Mouse (Mus musculus): ENCODE measurements around the gene Pafah1b3. TPM values are rescaled to one million over a fixed set of nuclear protein-coding genes. Genes with fewer than 3 reads are reported as not detected.
"Not testable (repeated sequence)": the region's sequence is repeated elsewhere in the genome, so short reads cannot be mapped to it uniquely, and the experiment has no call there.

The Pafah1b3 gene
- total RNA-seq, 2 experiments from 2014 or later = 21.2 to 25.9 TPM

DNA sequence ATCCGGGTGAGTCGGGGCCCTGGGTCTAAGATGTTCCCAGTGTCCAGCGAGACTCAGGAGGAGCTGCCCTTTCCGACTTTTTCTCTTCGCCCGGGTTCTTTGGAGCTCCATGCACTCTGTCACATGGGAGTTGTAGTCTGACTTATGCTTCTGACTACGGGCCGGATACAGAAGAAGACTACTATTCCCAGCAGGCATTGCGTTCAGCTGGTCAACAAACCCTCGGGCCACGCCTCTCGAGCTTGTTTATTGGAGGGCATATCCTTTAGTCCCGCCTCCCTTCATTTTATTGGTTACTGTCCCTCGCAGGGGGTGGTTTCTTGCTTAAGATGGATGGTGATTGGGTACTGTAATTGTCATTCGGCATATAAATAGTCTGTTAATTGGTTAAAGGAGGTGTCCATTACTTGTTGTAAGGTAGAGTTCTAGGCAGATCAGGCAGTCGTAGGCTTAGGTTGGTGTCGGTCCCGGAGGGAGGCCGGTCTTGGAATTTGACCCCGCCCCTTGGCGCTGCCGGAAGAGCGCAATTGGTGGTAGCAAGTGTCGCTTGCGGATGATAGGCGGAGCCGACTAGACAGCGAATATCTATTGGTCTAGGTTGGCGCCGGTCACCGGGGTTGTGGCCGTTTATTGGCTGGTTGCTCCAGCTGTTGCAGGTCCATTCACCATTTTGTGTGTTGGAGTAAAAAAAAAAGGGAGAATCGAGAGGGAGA, 29.9 kb downstream of the Pafah1b3 start:
- peak; percentile 99 for DNase-seq

DNA sequence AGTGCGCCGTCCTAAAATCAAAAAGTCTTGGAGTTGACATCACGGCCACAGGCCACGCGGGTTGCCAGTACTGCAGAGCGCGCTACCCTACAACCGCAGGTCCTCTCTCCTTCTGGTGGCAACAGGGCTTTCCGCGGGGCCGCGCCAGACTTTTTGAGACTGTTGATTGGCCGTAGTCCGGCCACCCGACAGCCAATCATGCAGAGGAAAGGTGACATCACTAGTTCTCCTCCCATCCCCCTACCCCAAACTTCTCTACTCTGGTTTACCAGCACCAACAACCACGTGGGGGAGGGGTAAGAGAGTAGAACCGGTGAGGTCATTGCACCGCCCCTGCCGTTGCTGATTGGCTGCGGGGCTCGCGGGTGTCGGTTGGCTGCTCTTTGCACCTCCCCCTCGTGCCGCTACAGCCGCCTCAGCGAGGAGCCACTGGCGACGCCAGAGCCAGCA, 30.5 kb downstream of the Pafah1b3 start, which contains the start of gene Cic:
Gene Cic (plus strand): TSS at position 404 of the 450 bp plus-strand sequence.
- DNase-seq = peak; percentile 99

DNA sequence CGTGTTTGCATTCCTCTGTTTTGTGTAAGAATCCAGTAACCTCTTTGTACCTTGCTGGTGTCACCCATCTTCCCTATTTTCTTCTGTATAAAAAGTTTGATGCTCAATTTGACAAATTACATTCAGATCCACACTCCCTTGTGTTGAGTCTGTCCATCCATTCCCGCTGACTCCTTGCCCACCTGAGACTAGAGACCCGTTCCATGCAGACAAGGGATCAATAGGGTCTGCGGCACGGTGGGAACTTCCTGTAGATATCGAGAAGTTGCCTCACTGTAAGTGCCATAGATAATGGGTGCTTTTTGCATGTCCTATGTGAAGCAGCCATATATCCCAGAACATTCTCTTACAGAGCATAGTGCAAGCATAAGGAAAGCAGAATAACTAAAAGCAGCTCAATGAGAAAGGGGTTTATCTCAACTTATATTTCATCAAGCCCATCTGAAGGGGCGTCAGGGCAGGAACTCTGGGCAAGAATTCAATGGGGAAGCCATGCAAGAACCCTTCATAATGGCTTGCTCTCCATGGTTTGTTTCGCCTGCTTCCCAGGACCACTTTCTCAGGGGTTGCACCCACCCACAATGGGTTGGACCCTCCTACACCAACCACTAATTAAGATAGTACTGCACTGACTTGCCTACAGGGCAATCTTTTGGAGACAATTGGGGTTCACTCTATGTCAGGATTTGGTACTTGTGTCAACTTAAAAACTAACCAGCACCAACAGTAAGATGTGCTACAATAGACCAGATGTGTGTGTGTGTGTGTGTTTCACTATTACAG, 31.4 kb downstream of the Pafah1b3 start:
- no peak for DNase-seq

DNA sequence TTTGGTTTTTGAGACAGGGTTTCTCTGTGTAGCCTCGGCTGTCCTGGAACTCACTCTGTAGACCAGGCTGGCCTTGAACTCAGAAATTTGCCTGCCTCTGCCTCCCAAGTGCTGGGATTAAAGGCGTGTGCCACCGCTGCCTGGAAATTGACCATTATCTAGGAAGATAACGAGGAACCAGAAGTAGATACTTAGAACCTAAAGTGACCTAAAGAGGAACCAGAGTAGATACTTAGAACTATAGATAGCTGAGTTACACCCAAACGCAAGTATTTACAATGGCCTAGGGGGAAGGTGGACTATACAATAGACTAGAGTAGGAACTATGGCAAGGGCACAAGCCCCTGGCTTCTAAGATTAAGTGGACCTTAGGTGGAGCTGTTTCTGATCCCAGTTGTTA, 32.0 kb downstream of the Pafah1b3 start:
- DNase-seq = not testable (repeated sequence)

DNA sequence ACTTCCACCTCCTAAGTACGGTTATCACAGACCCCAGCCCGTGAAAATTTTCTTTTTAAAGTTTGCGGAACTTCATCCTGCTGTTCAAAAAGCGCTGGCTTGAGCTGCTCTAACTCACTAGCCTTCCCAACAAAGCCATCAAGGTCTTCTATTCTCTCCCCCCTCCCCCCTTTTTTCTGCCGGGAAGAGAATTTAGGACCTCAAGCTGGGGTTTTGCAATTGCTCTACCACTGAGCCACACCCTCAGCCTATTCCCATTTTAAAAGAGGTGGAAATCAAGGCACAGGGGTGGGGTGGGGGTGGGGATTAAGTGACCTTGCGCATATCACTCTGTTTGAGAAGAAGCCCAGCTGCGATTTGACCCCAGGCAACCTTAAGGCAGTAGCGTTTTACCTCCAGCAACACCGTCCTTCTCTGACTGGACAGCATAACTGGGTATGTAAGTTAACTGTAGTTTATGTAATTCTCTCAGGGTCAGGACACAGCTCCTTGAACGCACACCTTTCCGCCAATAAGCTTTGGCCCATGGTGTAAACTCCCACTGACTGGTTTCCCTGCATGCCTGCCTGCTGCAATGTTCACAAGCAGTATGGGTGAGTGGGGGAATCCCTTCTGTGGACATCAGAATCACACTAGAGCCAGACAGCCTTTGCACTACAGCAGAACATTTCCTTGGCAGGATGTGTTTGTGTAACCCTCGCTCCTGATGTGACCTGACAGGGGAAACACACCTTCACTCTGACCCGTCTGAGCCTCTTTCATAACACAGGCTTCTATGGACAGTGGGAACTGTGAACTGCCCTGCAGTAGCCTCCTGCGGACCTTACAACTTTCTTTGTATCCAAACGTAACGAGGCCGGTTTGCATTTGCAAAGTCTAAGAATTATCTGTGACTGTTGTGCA, 33.6 kb downstream of the Pafah1b3 start:
- DNase-seq = no peak

DNA sequence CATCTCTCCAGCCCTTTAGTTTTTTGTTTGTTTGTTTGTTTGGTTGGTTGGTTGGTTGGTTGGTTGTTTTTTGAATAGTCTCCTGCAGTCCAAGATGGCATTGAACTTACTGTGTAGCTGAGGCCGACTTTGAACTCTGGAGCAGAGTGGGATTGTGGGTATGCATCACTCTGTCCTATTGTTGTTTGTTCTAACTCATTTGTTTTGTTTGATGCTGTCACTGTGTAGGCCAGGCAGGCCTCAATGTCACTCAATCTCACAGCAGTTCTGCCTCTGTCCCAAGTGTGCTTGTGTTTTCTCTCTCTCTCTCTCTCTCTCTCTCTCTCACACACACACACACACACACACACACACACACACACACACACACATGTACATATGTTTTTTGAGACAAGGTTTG, 35.9 kb downstream of the Pafah1b3 start:
- DNase-seq = no peak

DNA sequence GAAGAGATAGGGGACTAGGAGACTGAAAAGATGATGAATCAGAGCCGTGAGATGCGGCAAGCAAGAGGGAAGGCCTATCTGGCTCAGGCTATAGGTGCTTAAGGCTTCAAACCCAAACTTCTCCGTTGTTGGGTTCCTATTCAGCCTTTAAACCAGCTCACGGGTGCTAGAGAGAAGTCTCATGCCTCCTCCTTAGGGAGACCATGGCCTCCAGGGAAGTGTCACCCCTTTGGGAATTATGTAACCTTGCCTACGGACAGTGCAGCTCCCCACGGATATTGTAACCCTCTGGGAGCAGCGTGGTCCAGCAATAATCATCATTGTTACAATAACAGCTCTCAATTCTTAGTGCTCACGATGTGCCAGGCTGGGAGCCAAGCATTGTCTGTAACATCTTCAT, 46.0 kb downstream of the Pafah1b3 start:
- peak in 1 of 2 experiments; percentile 35 for DNase-seq

DNA sequence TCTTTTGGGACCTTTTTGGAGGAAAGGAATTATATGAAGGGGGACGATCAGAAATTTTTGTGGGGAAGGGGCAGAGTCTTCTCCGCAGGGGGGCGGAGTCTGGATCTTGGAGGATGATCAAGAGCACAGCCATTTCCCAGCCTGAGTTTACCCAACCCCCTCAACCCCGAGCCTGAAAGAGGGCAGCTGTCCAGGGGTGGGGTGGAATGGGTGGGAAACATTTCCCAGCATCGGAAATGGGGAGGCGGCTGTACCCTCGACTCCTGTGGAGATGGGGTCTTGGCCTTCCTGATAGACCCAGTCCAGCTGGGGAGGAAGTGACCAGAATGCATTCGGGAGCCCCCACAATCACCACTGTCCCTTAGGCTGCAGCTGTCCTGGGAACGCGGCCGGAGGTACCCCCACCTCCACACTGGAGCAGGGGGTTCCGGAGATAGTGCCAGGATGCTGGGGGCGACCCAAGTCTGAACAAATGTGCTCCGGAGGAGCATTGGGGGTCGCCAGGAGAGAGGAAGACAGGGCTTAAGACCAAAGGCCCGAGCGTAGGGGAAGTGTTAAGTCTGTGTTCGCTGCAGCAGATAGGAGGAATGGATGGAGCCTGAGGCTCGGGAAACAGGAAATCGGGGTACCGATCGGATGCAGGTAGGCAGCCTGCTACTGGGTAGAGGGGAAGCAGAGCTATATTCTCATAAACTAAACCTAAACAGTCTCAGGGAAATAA, 46.6 kb downstream of the Pafah1b3 start:
- DNase-seq = peak in 1 of 2 experiments; percentile 50

DNA sequence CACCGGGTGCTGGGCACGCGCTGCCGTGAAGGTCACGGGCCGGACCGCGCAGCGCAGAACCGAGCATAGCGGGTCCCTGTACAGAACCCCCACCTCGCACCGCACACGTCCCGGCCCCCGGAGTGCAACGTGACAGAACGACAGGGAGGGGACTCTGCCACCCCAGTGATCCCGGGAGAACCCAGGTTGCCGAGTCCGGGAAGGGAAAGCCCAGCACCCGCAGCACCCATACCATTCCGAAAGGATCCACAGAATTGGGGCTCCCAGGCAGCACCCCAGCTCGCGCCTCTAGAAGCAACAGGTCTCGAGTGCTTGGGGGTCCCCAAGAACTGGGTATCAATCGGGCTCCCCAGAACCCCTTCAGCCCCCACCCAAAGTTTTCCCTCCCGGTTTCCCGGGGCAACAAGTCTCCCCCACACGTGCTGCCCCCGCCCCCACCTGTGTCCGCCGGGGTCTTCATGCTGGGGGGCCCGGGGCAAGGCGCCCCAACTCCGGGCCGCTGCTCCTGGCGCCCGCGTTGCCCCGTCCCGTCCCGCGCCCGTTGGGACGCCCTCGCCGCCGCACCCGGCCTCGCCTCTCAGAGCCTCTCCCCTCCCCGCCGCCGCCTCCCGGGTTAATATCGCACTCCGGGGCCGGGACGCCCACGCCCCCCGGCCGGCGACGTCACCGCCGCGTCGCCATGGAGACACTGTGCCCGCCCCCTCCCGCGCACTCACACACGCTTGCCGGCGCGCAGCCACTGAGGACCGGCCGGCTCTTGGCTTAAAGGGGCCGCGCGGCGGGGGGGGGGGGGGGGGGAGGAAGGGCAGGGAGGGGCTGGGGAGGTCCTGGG, 47.4 kb downstream of the Pafah1b3 start, which contains the start of gene Erf:
Gene Erf (minus strand): TSS at position 621 of the 832 bp plus-strand sequence.
- DNase-seq = peak; percentile 93 to 96

DNA sequence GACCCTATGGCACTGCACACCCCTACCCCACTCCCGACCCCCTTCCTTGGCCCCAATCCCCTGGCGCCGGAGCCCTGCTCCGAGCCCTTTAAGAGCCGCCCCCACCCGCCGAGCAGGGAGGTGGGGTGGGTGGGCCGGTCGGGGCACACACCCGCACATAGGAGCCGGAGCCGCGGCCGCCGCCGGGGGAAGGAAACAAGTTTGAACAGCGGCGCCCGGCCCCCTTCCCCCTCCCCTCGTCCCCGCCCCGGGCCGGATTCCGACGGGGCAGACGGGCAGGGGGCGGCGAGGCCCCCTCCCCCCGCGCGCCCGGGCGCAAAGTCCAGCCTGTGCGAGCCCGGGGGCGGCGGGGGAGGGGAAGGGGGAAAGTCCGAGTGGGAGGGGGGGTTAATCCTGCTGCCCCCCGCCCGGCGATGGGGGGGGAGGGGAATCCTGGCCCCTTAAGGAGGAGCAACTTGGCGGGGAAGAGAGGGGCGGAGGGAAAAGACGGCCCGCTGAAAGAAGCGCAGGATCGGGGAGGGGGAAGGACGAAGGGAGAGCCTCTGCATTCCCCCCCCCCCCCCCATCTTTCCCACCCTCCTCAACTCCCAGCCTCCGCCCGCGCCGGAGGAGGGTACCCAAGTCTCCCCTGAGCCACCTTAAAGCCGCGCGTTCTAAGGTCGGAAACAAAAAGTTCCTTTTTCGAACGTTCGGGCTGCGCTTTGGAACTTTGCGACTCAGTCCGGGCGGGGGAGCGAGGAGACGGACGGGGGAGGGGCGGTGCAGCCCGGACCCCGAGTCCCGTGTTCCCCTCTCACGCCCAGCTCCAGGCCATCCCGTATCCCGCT, 48.3 kb downstream of the Pafah1b3 start:
- peak; percentile 24 to 72 for DNase-seq

DNA sequence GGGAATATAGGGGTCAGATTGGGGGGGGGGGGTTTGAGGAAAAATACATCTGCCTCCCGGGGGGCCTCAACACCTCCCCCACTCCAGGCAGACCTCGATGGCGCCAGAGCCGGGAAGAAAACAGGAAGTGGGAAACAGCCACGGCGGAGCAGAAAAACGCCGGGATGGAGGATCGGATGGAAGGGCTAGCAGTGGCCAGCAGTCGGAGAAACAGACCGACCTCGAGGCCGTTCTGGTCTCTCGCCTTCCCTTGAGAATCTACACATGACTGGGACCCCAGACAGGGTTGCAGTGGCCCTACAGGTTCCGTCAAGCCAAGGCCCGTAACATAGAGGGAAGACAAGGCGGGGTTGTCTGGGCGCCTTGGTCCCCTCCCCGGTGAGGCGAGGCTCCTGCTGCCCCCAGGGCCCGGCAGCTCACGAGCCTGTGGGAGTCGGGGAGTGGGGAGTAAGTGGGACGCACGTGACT, 48.9 kb downstream of the Pafah1b3 start:
- DNase-seq = peak in 1 of 2 experiments; percentile 55

DNA sequence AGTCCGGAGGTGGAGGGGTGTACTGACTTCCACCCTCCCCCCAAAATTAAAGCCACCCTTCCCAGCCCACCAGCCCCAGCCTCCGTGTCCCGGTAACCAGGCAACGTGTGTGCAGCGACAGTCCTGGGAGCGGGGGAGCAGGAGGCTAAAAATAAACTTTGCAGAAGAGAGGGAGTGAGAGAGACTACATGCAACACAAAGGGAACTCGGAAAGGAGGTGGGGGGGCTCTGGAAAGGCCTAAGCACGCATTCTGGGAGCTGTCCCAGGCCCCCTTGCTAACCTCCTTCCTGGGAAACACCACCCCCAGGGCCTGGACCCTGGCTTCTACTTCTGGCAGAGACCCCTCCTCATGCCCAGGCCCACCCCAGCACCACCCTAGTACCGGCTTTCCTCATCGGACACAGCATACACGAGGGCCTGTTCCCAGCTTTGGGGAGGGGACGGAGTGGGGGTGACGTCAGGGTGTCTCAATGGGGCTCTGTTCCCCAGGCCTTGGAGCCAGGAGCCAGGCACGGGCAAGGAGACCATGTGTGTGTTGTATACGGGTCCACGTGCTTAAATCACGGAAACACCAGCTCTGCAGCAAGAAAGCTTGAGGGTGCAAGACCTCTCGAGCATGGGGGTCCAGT, 49.7 kb downstream of the Pafah1b3 start:
- DNase-seq = peak; percentile 78 to 79

DNA sequence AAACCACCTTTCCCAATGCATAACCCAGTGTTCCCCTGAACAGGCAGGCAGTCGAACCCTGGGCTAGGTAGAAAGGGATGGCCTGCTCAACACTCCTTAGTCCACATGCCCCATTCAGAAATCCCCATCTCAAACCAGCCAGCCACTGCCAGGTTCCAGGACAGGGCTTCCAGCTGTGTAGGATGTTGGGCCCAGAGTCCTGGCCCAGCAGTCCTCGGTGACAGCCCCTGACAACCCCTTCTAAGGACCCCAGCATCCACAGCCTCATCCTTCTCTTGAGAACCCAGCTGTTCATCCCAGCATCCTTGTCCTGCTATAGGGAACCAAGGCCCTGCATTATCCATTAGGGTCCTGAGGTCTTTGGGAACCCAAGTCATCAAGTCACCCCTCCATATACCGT, 50.3 kb downstream of the Pafah1b3 start:
- DNase-seq = peak in 1 of 2 experiments; percentile 31

DNA sequence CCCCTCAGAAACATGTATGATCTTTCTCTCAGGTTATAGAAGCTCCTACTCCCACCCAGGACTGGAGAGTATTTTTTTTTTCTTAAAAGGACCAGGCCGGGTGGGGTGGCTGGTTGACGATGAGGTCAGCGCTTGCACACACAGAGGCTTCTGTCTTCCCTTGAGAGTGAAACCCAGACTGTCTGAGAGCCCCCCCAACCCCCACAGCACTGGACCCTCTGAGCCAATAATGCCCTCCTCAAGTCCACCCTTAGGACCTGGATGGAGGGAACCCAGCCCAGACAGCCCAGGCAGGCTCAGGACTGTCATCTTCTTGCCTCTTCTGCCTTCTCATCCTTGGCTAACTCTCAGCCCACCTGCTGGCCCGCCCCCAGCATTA, 51.0 kb downstream of the Pafah1b3 start:
- DNase-seq = no peak

DNA sequence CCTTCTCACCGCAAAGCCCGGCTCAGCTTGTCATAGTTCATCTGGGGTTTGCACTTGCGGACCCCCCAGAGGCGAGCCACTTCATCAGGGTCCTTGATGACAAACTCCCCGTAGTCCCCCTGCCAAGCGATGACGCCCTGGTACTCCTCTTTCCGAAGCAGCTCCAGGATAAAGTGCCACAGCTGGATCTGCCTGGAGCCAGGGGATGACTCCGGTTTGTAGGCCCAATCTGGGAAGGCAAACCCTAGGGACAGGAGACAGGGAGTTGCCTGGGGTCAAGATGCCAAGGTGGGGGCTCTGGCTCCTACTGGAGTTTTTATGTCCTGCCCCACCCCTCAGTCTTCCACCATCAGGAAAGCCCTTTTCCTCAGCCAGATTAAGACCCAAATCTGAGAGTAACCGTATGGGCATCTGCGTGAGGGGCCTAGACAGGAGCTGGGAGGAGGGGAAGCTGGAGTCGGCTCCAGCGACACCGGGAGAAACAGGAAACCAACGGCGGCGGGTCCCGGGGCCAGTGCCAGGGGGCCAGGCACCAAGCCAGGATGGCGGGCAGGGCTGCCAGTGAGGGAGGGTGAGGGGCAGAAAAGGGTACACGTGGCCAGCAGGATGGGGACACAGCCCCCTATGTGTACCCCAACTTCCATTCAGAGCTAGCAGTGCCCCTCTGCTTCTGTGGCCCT, 51.6 kb downstream of the Pafah1b3 start:
- peak; percentile 80 to 81 for DNase-seq
